Mouse (Mus musculus) intestine, postnatal 0 days (tissue): ENCODE results near the gene Gtpbp3. TPM values are rescaled to one million over a fixed set of nuclear protein-coding genes. Genes with fewer than 3 reads are reported as not detected.

ENCODE experiments used
- ATAC-seq: fragments of 200-750 bp; cut with Nextera tagmentation; 2 replicates; pipeline ENCODE4 v1.8.0; 2017; ENCODE audit warnings: mild to moderate bottlenecking, moderate TSS enrichment, moderate library complexity
- H3K27ac ChIP-seq: fragments of 300-500 bp; sonication (generic); 2 replicates; pipeline ENCODE4 v1.5.1; 2014; ENCODE audit warnings: mild to moderate bottlenecking, low read depth, low read length, moderate library complexity
- H3K27me3 ChIP-seq: fragments of 300-500 bp; sonication (generic); replicated peaks from 2 replicates; pipeline ENCODE4 v1.6.1; 2014; ENCODE audit warnings: low read length, mixed read lengths; ENCODE audit not compliant: control insufficient read depth, insufficient read depth
- H3K36me3 ChIP-seq: fragments of 300-500 bp; sonication (generic); 2 replicates; pipeline ENCODE4 v1.6.1; 2014; ENCODE audit warnings: mild to moderate bottlenecking, moderate library complexity; ENCODE audit not compliant: control insufficient read depth, insufficient read depth
- H3K4me1 ChIP-seq: fragments of 300-500 bp; sonication (generic); replicated peaks from 2 replicates; pipeline ENCODE4 v1.6.1; 2014; ENCODE audit warnings: antibody characterized with exemption, low read length, mixed read lengths; ENCODE audit not compliant: control insufficient read depth, insufficient read depth
- H3K4me2 ChIP-seq: fragments of 300-500 bp; sonication (generic); replicated peaks from 2 replicates; pipeline ENCODE4 v1.6.1; 2014; ENCODE audit warnings: low read depth, mild to moderate bottlenecking, moderate library complexity
- H3K4me3 ChIP-seq: fragments of 300-500 bp; sonication (generic); 2 replicates; pipeline ENCODE4 v1.5.1; 2014; ENCODE audit warnings: low read depth, low read length
- H3K9ac ChIP-seq: fragments of 300-500 bp; sonication (generic); 2 replicates; pipeline ENCODE4 v1.6.1; 2014; ENCODE audit warnings: mild to moderate bottlenecking, low read depth, low read length
- H3K9me3 ChIP-seq: fragments of 300-500 bp; sonication (generic); 2 replicates; pipeline ENCODE4 v1.6.1; 2016; ENCODE audit warnings: mixed run types; ENCODE audit not compliant: control insufficient read depth
- CTCF ChIP-seq: sonication (generic); IDR thresholded peaks from 2 replicates; pipeline ENCODE4 v1.5.1; 2016; ENCODE audit warnings: low read depth, mild to moderate bottlenecking, control low read depth, antibody characterized with exemption, moderate library complexity
- WGBS: fragments of 180-500 bp; shearing (Covaris S2); extraction: QIAGEN DNeasy Blood & Tissue Kit; methylation state at CpG from one replicate; pipeline ENCODE4 v1.1.7; 2014; 5-methylcytosine and 5-hydroxymethylcytosine counted together
- polyA plus RNA-seq: library from polyadenylated mRNA; unstranded; fragments of >200 nt; fragmentation: Nextera tagmentation; extraction: Ambion mirVana; gene quantifications from 2 replicates; pipeline ENCODE4 v1.2.1, GENCODE M21; 2015

Gtpbp3 gene
- polyA plus RNA-seq, 1 experiment from 2014 or later: 6.6 TPM

DNA sequence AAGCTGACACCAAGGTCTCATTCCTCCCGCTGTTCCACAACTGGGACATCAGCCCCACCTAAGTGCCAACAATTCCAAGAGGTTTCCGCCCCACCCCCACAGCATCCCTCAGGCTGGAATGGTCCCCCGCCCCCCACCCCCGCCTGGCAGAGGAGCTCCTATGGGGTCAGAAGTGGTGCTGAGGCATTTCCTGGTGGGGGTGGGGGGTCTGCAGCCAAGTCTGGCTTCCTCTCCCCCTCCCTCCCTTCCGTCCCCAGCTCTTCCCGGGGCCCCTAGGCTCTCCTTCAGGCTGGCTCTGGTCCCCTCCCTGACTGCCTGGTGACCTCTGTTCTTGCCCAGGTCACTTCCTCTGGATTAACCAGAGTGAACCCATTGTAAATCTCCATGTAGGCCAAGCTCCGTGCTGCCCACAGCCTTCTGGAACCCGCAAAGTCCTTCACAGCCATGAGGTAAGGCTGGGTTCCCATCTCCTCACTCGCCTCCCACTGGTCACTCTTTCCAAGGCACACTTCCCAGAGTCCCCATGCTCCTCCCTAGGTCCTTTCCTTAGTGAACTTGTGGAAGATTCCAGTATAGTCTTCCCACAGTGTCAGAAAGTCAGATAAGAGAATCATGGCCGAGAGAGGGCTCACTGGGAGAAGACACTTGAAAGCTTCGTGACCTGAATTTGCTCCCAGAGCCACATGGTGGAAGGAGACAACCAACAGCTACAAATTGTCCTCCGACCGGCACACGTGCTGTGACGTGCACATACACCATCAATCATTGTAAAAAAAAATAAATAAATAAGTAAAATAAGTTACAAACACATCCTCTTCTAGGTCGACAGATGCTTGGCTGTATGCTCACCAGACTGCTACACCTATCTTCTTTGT, 11.2 kb downstream of the Gtpbp3 start:
- Histone ChIP-seq H3K27me3 (no peaks in the 10 kb centered on the region), H3K27ac (peak overlapping the region; percentile 7; the same call in 1 of the 2 replicates), H3K4me3 (no peak overlapping the region), H3K4me2 (no peak overlapping the region), H3K36me3 (peaks cover 6% of the 10 kb centered on the region; the same call in 1 of the 2 replicates), H3K9ac (no peak overlapping the region), H3K9me3 (no peaks in the 10 kb centered on the region), H3K4me1 (peaks cover 3% of the 10 kb centered on the region)
- no peak for TF ChIP-seq CTCF
- WGBS: 36% methylated on average over 16 of the region's 16 CpGs
- no peak for ATAC-seq

DNA sequence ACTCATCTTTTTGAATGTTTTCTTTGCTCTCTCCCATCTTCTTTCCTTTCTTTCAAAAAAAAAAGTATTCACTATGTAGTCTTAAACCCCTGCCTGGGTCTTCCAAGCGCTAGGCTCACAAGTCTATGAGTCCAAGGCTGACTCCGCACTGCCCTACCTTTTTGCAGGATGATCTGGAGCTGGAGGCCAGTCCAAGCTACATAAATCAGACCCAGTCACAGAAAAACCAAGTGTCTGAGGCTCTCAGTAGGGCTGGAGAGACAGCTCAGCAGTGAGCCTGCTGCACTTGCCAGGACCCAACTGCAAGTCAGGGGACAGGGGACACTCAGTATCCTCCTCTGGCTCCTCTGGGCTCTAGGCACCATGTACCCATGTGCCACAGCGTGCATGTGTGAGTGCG, 16.4 kb downstream of the Gtpbp3 start:
- no peak for TF ChIP-seq CTCF
- H3K27ac ChIP-seq: no peak overlapping the region
- no peaks in the 10 kb centered on the region for H3K9me3 ChIP-seq
- no peaks in the 10 kb centered on the region for H3K4me1 ChIP-seq
- no peak overlapping the region for H3K4me2 ChIP-seq
- H3K36me3 ChIP-seq: no peaks in the 10 kb centered on the region
- no peak overlapping the region for H3K4me3 ChIP-seq
- no peak overlapping the region for H3K9ac ChIP-seq
- 88% methylated on average over 4 of the region's 4 CpGs for WGBS
- no peak for ATAC-seq
- H3K27me3 ChIP-seq: peaks cover 33% of the 10 kb centered on the region

DNA sequence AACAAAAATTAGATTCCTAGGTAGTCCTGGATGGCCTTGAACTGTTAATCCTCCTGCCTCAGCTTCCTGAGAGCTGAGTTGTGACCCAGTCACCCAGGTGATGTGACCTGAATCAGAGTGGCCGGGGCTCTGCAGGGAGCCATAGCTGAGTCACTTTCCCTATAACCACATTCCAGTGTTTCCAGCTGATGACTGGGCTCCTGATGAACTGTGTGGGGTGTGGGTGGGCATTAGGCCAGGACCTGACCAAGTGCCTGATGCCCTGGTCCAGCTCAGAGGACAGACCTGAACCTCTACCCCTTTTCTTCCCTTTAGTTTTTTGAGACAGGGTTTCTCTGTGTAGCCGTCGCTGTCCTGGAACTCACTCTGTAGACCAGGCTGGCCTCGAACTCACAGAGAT, 17.4 kb downstream of the Gtpbp3 start:
- no peak for TF ChIP-seq CTCF
- no peak for ATAC-seq
- Histone ChIP-seq H3K4me1 (no peaks in the 10 kb centered on the region), H3K9ac (no peak overlapping the region), H3K9me3 (no peaks in the 10 kb centered on the region), H3K27me3 (peaks cover 33% of the 10 kb centered on the region), H3K36me3 (no peaks in the 10 kb centered on the region), H3K4me2 (no peak overlapping the region), H3K4me3 (no peak overlapping the region), H3K27ac (no peak overlapping the region)
- WGBS: 90% methylated on average over 4 of the region's 4 CpGs

DNA sequence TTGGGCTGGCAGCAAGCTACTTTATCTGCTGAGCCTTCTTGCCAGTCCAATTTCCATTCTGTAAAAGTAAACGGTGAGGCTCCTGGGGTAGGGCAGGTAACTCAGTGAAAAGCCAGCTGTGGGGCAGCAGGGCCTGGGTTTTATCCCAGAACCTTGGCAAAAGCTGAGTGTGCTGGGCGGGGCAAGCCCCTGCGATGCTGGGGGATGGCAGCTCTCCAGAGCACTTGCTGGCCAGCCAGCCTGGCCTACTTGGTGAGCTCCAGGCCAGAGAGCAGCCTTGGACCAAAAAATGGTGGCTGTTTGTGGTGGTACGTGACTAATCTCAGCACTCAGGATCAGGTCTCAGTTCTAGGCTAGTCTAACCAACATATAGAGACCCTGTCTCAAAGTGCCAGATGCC, 18.1 kb downstream of the Gtpbp3 start:
- no peak for ATAC-seq
- Histone ChIP-seq H3K4me3 (no peak overlapping the region), H3K27ac (no peak overlapping the region), H3K9ac (no peak overlapping the region), H3K4me1 (no peaks in the 10 kb centered on the region), H3K36me3 (no peaks in the 10 kb centered on the region), H3K9me3 (no peaks in the 10 kb centered on the region), H3K27me3 (peaks cover 33% of the 10 kb centered on the region), H3K4me2 (no peak overlapping the region)
- TF ChIP-seq CTCF: no peak
- 71% methylated on average over 4 of the region's 4 CpGs for WGBS

DNA sequence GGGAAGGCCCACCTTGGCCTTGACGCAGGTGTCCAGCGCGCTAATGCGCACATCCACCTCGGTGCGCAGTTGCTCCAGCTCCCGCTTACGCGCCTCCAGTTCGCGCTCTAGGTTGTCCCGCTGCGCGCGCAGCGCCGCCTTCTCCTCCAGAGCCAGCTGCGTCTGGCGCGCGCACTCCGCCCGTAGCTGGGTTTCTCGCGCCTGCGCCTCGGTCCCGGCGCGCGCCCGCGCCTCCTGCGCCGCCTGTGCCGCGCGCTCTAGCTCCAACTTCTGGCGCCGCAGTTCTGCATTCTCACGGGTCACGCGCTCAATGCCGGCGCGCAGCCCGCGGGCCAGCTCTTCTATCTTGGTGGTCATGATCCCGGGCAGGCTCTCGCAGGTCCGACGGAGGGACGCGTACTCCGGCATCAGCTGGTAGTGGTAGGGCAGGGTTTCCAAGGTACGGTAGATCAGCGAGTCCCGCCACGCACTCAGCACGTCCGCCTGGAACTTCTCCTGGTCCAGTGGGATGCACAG, 19.7 kb downstream of the Gtpbp3 start:
- Histone ChIP-seq H3K27me3 (peaks cover 33% of the 10 kb centered on the region), H3K4me3 (peak overlapping the region; percentile 40), H3K36me3 (no peaks in the 10 kb centered on the region), H3K4me1 (no peaks in the 10 kb centered on the region), H3K27ac (no peak overlapping the region), H3K9me3 (no peaks in the 10 kb centered on the region), H3K9ac (0 out of 2 replicates have a peak overlapping the region, but pooled peaks have one; percentile 22), H3K4me2 (peak overlapping the region; percentile 72)
- TF ChIP-seq CTCF: no peak
- ATAC-seq: peak; percentile 68
- WGBS: under 1% methylated on average over 61 of the region's 61 CpGs

DNA sequence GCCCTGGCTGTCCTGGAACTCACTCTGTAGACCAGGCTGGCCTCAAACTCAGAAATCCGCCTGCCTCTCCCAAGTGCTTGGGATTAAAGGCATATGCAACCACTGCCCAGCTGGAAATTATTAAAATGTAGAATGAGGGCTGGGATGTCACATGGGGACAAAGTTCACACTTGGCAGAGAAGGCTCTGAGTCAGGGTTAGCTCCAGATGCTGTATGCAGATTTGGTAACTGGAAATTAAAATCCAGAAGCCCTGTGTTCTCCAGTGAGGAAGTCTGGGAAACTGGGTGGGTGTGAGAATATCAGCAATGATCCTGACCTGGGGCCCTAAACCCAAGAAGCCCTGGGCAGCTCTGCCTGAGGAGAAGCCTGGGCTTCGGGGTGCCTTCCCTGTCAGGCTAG, 21.4 kb downstream of the Gtpbp3 start:
- WGBS: 62% methylated on average over 2 of the region's 2 CpGs
- no peak overlapping the region for H3K4me3 ChIP-seq
- H3K4me1 ChIP-seq: no peaks in the 10 kb centered on the region
- H3K27ac ChIP-seq: no peak overlapping the region
- no peak for TF ChIP-seq CTCF
- H3K9me3 ChIP-seq: no peaks in the 10 kb centered on the region
- no peak for ATAC-seq
- H3K9ac ChIP-seq: no peak overlapping the region
- H3K4me2 ChIP-seq: peak overlapping the region; percentile 21; the same call in 1 of the 2 replicates
- H3K36me3 ChIP-seq: no peaks in the 10 kb centered on the region
- peaks cover 33% of the 10 kb centered on the region for H3K27me3 ChIP-seq
